Mouse (Mus musculus) heart, embryonic 11.5 days (tissue): Measurements from ENCODE around the gene Cacna1a. TPM values are rescaled to one million over a fixed set of nuclear protein-coding genes. Genes with fewer than 3 reads are reported as not detected.

ENCODE experiments used
- ATAC-seq: fragments of 200-750 bp; cut with Nextera tagmentation; replicated peaks from 2 replicates; pipeline ENCODE4 v1.8.0; 2017; ENCODE audit warnings: moderate library complexity; ENCODE audit not compliant: insufficient number of reproducible peaks, low FRiP score, low TSS enrichment
- H3K27ac ChIP-seq: fragments of 300-500 bp; sonication (generic); 2 replicates; pipeline ENCODE4 v1.5.1; 2014; ENCODE audit warnings: mild to moderate bottlenecking, low read depth, low read length
- H3K27me3 ChIP-seq: fragments of 300-500 bp; sonication (generic); 2 replicates; pipeline ENCODE4 v1.6.1; 2014; ENCODE audit warnings: mild to moderate bottlenecking, low read length, mixed read lengths; ENCODE audit not compliant: control insufficient read depth, insufficient read depth
- H3K36me3 ChIP-seq: fragments of 300-500 bp; sonication (generic); 2 replicates; pipeline ENCODE4 v1.6.1; 2014; ENCODE audit warnings: mild to moderate bottlenecking, low read length, moderate library complexity, mixed read lengths; ENCODE audit not compliant: control insufficient read depth, insufficient read depth
- H3K4me1 ChIP-seq: fragments of 300-500 bp; sonication (generic); 2 replicates; pipeline ENCODE4 v1.6.1; 2014; ENCODE audit warnings: low read length; ENCODE audit not compliant: control insufficient read depth, insufficient read depth
- H3K4me2 ChIP-seq: fragments of 300-500 bp; sonication (generic); 2 replicates; pipeline ENCODE4 v1.6.1; 2014; ENCODE audit warnings: mild to moderate bottlenecking, moderate library complexity
- H3K4me3 ChIP-seq: fragments of 300-500 bp; sonication (generic); 2 replicates; pipeline ENCODE4 v1.5.1; 2014; ENCODE audit warnings: low read depth, low read length
- H3K9ac ChIP-seq: fragments of 300-500 bp; sonication (generic); 2 replicates; pipeline ENCODE4 v1.6.1; 2014; ENCODE audit warnings: mild to moderate bottlenecking, low read depth, low read length, moderate library complexity
- H3K9me3 ChIP-seq: fragments of 300-500 bp; sonication (generic); replicated peaks from 2 replicates; pipeline ENCODE4 v1.6.1; 2016; ENCODE audit warnings: low read length; ENCODE audit not compliant: control insufficient read depth
- WGBS: fragments of 180-500 bp; shearing (Covaris S2); extraction: QIAGEN DNeasy Blood & Tissue Kit; methylation state at CpG from one replicate; pipeline ENCODE4 v1.1.7; 2014; ENCODE audit not compliant: insufficient replicate concordance; 5-methylcytosine and 5-hydroxymethylcytosine counted together
- polyA plus RNA-seq: library from polyadenylated mRNA; unstranded; fragments of >200 nt; fragmentation: Nextera tagmentation; extraction: Ambion mirVana; gene quantifications from 2 replicates; pipeline ENCODE4 v1.2.1, GENCODE M21; 2014

Cacna1a gene
- polyA plus RNA-seq: 6.3 and 7.6 TPM in 2 replicates

DNA sequence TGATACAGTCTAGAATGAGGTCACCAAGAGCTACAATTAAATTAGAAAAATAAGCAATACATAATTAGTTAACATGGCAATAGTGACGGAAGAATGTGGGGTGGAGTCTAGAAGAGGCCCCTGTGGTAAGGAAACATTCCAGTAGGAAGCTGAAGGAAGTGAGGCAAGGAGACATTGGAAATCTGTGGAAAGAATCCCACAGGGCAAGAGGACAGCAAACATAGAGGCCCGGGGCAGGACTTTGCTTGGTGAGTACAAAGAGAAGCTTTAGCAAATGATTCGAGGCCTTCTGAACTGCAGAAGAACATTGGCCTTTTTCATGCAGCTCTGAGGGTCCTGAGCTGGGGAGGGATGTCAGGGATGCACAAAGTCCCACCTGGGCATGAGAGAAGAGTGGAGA lies at the start of gene Cacna1a:
Gene Cacna1a (plus strand): TSS at position 166 of the 400 bp plus-strand sequence.
- H3K9ac ChIP-seq: no peak within 1 kb of the TSS
- no peak within 1 kb of the TSS for H3K27ac ChIP-seq
- ATAC-seq: no peak
- no peak within 1 kb of the TSS for H3K4me3 ChIP-seq
- no peaks in the 10 kb centered on the region for H3K4me1 ChIP-seq
- H3K9me3 ChIP-seq: no peaks in the 10 kb centered on the region
- H3K27me3 ChIP-seq: no peaks in the 10 kb centered on the region
- no peak within 1 kb of the TSS for H3K4me2 ChIP-seq
- WGBS: 71% methylated on average over 3 of the region's 3 CpGs
- no peaks in the 10 kb centered on the region for H3K36me3 ChIP-seq

DNA sequence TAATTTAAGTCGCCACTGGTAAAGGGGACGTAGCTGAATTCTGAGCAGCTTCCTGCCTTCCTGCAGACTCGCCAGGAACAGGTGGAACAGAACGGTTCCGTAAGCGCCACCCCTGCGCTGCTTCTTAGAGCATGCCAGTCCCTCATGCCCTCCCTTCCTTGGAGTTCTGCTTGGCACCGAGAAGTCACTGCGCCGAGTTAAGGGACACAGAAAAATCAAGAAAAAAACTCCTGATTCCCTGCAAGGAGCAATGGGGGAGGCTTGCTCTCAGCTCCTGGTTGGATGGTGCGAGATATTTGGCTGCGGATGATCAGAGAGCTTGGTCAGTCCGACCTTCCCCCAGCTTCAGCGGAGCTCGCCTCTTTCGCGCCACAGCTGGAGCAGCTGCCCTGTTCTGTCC lies 49.7 kb upstream of the Cacna1a start:
- no peak overlapping the region for H3K4me3 ChIP-seq
- H3K27ac ChIP-seq: no peak overlapping the region
- H3K9me3 ChIP-seq: no peaks in the 10 kb centered on the region
- 17% methylated on average over 17 of the region's 17 CpGs for WGBS
- no peak overlapping the region for H3K9ac ChIP-seq
- ATAC-seq: no peak
- no peaks in the 10 kb centered on the region for H3K36me3 ChIP-seq
- H3K4me2 ChIP-seq: no peak overlapping the region
- no peaks in the 10 kb centered on the region for H3K4me1 ChIP-seq
- H3K27me3 ChIP-seq: peaks cover 29% of the 10 kb centered on the region

DNA sequence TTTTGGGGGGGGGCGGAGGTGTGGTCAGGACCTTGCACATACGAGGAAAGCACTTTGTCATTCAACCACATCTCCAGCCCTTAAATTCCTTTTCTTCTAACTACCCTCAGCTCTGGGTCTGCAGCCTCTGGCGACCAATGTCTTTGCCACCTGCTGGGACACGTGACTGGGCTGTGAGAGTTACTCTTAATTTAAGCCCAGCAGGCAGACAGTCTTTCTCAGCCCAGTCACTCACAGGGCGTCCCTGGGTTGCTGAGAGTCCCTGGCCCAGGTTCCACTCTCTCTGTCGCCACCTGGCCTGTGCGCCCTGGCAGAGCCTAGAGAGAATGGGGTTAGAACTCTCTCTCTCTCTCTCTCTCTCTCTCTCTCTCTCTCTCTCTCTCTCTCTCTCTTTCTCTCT lies 48.9 kb upstream of the Cacna1a start:
- ATAC-seq: no peak
- Histone ChIP-seq H3K27me3 (peaks cover 29% of the 10 kb centered on the region), H3K4me3 (no peak overlapping the region), H3K9me3 (no peaks in the 10 kb centered on the region), H3K4me1 (no peaks in the 10 kb centered on the region), H3K9ac (no peak overlapping the region), H3K36me3 (no peaks in the 10 kb centered on the region), H3K27ac (no peak overlapping the region), H3K4me2 (no peak overlapping the region)
- 7% methylated on average over 7 of the region's 7 CpGs for WGBS

DNA sequence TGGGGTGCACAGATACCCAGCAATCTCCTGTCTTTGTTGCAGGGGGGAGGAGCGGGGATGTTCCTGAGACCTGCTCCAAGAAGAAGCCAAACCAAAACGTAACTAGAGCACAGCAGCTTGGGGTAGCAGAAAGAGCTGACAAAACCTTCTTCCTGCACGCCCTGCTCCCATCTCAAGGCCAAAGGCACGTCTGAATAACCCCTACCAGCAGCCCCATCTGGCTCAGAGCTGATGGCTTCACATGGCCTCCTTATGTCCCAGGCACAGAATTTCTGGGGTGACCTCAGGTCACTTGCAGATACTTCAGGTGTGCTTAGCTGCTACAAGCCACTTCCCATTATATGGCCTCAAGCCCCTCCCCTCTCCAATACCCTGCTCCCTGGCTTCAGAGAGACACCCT lies 48.4 kb upstream of the Cacna1a start:
- Histone ChIP-seq H3K27me3 (peaks cover 29% of the 10 kb centered on the region), H3K27ac (no peak overlapping the region), H3K9me3 (no peaks in the 10 kb centered on the region), H3K4me3 (no peak overlapping the region), H3K4me2 (no peak overlapping the region), H3K36me3 (no peaks in the 10 kb centered on the region), H3K9ac (no peak overlapping the region), H3K4me1 (no peaks in the 10 kb centered on the region)
- ATAC-seq: no peak
- WGBS: 48% methylated on average over 4 of the region's 4 CpGs

DNA sequence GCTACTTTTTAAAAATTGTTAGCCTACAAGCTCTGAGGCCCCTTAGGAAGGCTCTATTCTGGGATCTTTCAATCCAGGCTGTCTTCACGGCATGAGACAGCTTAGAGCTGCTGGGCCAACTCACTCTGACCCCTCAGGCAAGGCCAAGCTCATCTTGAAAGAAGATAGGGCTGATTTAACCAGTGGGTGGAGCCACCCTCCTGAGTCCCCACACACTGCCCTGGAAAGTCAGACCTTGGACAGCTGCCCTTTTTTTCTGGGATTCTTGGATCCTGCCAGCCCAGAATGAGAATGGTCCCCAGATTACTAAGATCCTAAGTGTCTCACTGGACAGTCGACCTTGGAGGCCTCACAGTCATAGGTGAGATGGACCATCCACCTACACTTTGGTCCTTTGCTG lies 47.6 kb upstream of the Cacna1a start:
- Histone ChIP-seq H3K9ac (no peak overlapping the region), H3K27me3 (peaks cover 29% of the 10 kb centered on the region), H3K4me2 (no peak overlapping the region), H3K4me3 (no peak overlapping the region), H3K27ac (no peak overlapping the region), H3K9me3 (no peaks in the 10 kb centered on the region), H3K4me1 (no peaks in the 10 kb centered on the region), H3K36me3 (no peaks in the 10 kb centered on the region)
- 7% methylated on average over 2 of the region's 2 CpGs for WGBS
- no peak for ATAC-seq

DNA sequence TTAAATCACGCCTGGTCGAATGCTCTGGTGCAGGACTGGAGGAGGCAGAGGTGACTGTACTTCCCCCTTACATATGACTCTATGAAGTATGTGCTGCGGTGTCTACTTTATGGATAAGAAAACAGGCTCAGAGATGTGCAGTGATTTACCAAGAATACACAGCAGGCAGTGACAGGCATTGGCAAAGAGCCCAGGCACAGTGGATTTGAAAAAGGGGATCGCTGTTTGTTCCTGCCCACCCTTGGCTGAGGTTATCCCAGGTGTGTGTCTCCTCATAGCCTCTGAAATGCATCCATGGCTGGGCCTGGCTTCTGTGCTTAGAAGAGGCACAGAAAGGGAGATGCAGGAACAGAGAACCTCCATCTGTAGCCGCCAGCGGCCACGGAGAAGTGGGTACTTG lies 42.7 kb upstream of the Cacna1a start:
- Histone ChIP-seq H3K9me3 (no peaks in the 10 kb centered on the region), H3K27ac (no peak overlapping the region), H3K4me3 (no peak overlapping the region), H3K36me3 (no peaks in the 10 kb centered on the region), H3K4me2 (no peak overlapping the region), H3K9ac (no peak overlapping the region), H3K4me1 (no peaks in the 10 kb centered on the region), H3K27me3 (peaks cover 2% of the 10 kb centered on the region)
- no peak for ATAC-seq
- WGBS: 72% methylated on average over 7 of the region's 7 CpGs

DNA sequence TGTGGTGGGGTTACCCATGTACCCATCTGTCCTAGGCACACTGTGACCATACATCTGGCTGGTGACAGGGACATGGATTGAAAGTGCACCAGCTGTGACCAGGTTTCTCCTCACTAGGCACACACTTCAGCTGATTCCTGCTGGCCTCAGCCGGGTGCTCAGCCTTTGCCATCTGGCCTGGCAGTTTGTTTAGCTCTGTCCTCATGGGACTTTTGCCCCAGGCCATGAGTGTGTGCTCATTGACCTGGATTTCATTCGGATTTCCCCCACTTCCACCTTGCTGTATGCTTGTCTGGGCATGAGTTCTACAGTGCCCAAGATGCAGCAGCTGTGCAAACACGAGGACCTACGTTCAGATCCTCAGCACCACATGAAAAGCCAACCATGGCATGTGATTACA lies 41.8 kb upstream of the Cacna1a start:
- no peak overlapping the region for H3K4me3 ChIP-seq
- H3K36me3 ChIP-seq: no peaks in the 10 kb centered on the region
- H3K9me3 ChIP-seq: no peaks in the 10 kb centered on the region
- H3K9ac ChIP-seq: no peak overlapping the region
- ATAC-seq: no peak
- WGBS: 64% methylated on average over 4 of the region's 4 CpGs
- H3K4me1 ChIP-seq: no peaks in the 10 kb centered on the region
- H3K4me2 ChIP-seq: no peak overlapping the region
- no peak overlapping the region for H3K27ac ChIP-seq
- peaks cover 5% of the 10 kb centered on the region for H3K27me3 ChIP-seq

DNA sequence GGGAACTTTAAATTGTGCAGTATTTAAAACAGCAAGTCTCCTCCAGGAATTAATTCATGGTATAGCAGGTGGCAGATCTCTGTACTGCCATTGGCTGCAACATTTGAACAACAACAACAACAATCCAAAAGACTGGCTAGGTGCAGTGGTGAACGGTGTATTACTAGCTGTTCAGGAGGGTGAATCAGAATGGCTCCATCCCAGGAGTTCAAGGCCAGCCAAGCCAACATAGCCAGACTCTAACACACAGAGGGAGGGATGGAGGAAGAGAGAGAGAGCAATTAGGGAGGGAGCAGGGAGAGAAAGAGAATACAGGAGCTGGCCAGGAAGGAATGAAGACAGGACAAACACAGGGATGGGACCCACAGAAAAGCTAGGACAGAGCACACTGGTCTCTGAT lies 38.7 kb upstream of the Cacna1a start:
- no peak for ATAC-seq
- no peaks in the 10 kb centered on the region for H3K4me1 ChIP-seq
- H3K27ac ChIP-seq: no peak overlapping the region
- 66% methylated on average over 1 of the region's 1 CpGs for WGBS
- H3K4me3 ChIP-seq: no peak overlapping the region
- H3K36me3 ChIP-seq: no peaks in the 10 kb centered on the region
- peaks cover 5% of the 10 kb centered on the region for H3K27me3 ChIP-seq
- H3K4me2 ChIP-seq: no peak overlapping the region
- no peaks in the 10 kb centered on the region for H3K9me3 ChIP-seq
- H3K9ac ChIP-seq: no peak overlapping the region

DNA sequence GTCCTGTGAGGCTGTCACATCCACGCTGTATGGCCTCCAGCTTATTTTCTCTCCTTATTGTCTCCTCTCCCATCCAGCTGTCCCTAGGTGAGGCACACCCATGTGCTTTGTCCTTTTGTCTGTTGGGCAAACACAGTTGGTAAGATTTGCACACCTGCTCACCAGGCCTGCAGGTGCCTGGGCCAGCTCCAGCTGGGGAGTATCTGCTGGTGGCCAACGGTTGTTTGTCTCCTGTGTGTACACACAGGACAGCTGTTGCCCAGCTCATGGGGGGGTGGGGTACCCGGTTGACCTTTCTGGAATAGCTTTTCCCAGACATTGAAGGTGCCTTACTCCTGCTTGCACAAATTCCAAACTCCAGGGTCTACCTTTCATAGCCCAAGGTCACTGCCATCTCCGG lies 37.3 kb upstream of the Cacna1a start:
- no peak for ATAC-seq
- whole genome bisulfite sequencing: 68% methylated on average over 4 of the region's 4 CpGs

More for the DNA sequence above, 37.3 kb upstream of the Cacna1a start:
- H3K4me3 ChIP-seq: no peak overlapping the region
- no peak overlapping the region for H3K9ac ChIP-seq
- H3K4me2 ChIP-seq: no peak overlapping the region
- H3K27me3 ChIP-seq: peaks cover 5% of the 10 kb centered on the region
- H3K4me1 ChIP-seq: no peaks in the 10 kb centered on the region
- no peaks in the 10 kb centered on the region for H3K9me3 ChIP-seq
- H3K36me3 ChIP-seq: no peaks in the 10 kb centered on the region
- no peak overlapping the region for H3K27ac ChIP-seq
